Mouse (Mus musculus): Measurements from ENCODE around the gene Vmn1r232. TPM values are rescaled to one million over a fixed set of nuclear protein-coding genes. Genes with fewer than 3 reads are reported as not detected.

Vmn1r232 gene
- polyA plus RNA-seq (2016; fragmentation: Nextera tagmentation; extraction: Ambion mirVana) = not detected in 2 replicates

DNA sequence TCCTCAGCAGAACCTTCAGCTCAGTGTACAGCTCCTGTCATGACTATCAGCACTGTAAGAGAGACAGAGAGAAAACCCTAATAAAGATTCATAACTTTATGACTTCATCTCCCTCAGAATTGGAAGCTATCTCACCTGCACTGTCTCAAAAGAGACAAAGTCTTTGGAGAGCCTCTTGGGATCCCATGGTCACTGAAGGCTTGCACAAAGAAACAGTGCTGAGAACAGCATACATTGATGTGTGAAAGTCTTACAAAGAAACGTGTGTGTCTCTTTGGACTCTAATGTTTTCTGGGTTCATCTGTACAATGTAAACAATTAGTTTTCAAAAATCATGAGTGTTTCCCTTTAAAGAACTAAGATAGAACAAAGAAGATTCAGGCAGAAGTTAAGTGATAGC lies at the start of gene Vmn1r232:
TSS of gene Vmn1r232 (minus strand) at position 101 of the 400 bp plus-strand sequence.
- DNase-seq (ENCODE audit: low spot score) = no peak
- Histone ChIP-seq H3K27ac (replicated peaks) (no peak within 1 kb of the TSS), H3K36me3 (replicated peaks) (no peaks in the 10 kb centered on the region), H3K9me3 (no peaks in the 10 kb centered on the region), H3K4me3 (no peak within 1 kb of the TSS), H3K27me3 (replicated peaks; ENCODE audit: low read depth, poor library complexity, severe bottlenecking) (no peaks in the 10 kb centered on the region), H3K4me1 (no peaks in the 10 kb centered on the region)
- 68% methylated on average over 1 of the region's 1 CpGs for WGBS

DNA sequence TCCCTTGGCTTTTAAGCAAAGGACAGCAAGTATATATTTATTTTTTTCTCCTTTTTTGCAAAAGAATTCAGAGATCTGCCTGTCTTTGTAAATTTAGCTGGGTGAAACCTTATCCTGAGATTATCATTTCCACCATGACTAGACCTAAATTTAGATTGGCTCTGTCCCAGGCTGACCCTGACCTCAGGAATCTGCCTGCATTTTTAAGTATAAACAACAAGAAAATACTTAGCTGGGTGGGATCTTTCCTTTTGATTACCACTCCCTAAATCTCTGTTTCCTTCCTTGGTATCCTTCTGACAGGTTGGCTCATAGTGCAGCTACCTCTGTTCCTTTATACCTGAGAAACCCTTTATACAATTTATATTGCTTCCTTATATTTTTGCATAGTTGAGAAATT lies 47.2 kb upstream of the Vmn1r232 start:
- no peak for DNase-seq (ENCODE audit: low spot score)
- no peaks in the 10 kb centered on the region for H3K27me3 ChIP-seq (replicated peaks; ENCODE audit: low read depth, poor library complexity, severe bottlenecking)
- no peak overlapping the region for H3K27ac ChIP-seq (replicated peaks)
- no peaks in the 10 kb centered on the region for H3K9me3 ChIP-seq
- H3K4me3 ChIP-seq = no peak overlapping the region
- no peaks in the 10 kb centered on the region for H3K4me1 ChIP-seq
- H3K36me3 ChIP-seq (replicated peaks) = peaks cover 84% of the 10 kb centered on the region

DNA sequence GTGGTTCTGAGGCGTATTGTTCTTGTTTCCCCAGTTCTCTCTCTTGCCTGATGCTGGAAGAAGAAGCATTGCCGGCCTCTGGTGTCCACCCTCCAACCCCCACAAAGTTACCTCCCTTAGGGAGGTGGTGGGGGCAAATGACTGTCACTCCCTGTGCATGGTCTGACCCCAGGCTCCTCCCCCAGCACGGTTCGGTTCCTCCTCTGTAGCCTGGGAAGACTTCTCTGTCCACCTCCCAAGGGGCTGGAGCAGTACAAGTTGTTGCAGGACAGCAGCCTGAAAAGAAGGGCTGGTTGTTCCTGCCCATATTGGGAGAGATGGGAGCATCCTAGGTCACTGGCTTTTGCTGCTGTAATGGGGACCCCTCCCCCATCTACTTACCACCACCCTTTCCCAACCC lies 45.9 kb upstream of the Vmn1r232 start:
- WGBS = 92% methylated on average over 4 of the region's 4 CpGs
- H3K9me3 ChIP-seq = no peaks in the 10 kb centered on the region
- H3K4me3 ChIP-seq = no peak overlapping the region
- no peak overlapping the region for H3K27ac ChIP-seq (replicated peaks)
- DNase-seq (ENCODE audit: low spot score) = no peak
- no peaks in the 10 kb centered on the region for H3K4me1 ChIP-seq
- peaks cover 96% of the 10 kb centered on the region for H3K36me3 ChIP-seq (replicated peaks)
- H3K27me3 ChIP-seq (replicated peaks; ENCODE audit: low read depth, poor library complexity, severe bottlenecking) = no peaks in the 10 kb centered on the region

DNA sequence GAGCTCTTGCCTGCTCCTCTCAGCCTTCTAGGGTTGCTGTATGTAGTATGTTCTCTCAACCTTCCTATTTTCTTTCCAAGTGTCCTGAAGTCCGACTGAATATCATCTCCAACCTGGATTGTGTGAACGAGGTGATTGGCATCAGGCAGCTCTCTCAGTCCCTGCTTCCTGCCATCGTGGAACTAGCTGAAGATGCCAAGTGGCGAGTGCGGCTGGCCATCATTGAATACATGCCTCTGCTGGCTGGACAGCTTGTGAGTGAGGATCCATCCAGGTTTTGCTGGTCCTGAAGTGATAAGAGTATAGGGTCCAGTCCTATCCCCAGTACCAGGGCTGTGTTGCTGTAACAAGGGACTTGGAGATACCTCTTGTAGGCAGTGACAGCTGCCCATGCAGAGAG lies 40.9 kb upstream of the Vmn1r232 start:
- no peak overlapping the region for H3K27ac ChIP-seq (replicated peaks)
- no peaks in the 10 kb centered on the region for H3K27me3 ChIP-seq (replicated peaks; ENCODE audit: low read depth, poor library complexity, severe bottlenecking)
- H3K9me3 ChIP-seq = no peaks in the 10 kb centered on the region
- WGBS = 96% methylated on average over 5 of the region's 5 CpGs
- peaks cover 100% of the 10 kb centered on the region for H3K36me3 ChIP-seq (replicated peaks)
- H3K4me1 ChIP-seq = no peaks in the 10 kb centered on the region
- no peak for DNase-seq (ENCODE audit: low spot score)
- no peak overlapping the region for H3K4me3 ChIP-seq

DNA sequence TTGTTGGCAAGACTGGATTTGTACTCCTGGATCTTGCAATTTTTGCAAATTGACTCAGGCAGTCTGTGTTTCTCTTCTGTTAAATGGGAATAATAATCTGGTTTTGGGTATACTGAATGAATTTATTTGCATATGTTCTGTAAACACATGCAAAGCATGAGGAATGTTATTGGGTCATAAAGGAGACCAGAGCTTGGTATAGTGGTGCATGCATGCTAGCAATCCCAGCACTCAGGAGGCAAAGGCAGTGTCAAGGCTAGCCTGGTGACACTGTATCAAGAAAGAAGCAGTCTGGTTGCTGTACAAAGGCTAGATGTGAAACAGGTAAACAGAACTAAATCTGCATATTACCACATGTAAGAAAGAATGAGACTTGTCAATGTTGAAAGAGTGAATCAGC lies 27.1 kb upstream of the Vmn1r232 start:
- no peak for DNase-seq (ENCODE audit: low spot score)
- Histone ChIP-seq H3K27me3 (replicated peaks; ENCODE audit: low read depth, poor library complexity, severe bottlenecking) (no peaks in the 10 kb centered on the region), H3K9me3 (no peaks in the 10 kb centered on the region), H3K4me3 (peak overlapping the region; percentile 82), H3K4me1 (peaks cover 21% of the 10 kb centered on the region), H3K36me3 (replicated peaks) (peaks cover 11% of the 10 kb centered on the region), H3K27ac (replicated peaks) (peak overlapping the region; percentile 94; the same call in 1 of the 2 replicates)

DNA sequence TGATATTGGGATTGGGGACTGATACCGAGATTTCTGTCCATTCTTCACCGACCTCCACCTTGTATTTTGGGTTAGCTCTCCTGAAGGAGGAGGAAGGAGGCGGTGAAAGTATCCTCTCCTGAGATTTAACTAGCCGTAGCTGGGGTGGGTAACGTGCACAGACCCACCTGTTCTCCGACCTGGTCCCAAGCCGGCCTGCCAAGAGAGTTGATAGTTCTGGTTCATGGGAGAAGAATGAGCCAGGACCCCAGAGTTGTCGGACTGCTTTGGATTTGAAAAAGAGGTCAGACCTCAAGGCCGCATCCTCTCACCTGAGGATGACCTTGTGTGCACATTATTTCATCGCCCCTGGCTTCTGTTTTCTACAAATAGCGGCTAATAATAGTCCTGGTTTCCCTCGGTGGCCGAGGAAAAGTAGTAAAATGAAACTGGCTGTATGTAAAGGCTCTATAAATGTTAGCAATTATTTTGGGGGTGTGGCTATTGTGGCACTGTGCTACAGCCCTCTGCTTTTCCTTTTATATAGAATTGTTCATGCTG lies 26.6 kb upstream of the Vmn1r232 start:
- Histone ChIP-seq H3K36me3 (replicated peaks) (peaks cover 6% of the 10 kb centered on the region), H3K4me3 (peak overlapping the region; percentile 82), H3K27ac (replicated peaks) (peak overlapping the region; percentile 94), H3K27me3 (replicated peaks; ENCODE audit: low read depth, poor library complexity, severe bottlenecking) (no peaks in the 10 kb centered on the region), H3K9me3 (no peaks in the 10 kb centered on the region), H3K4me1 (peaks cover 21% of the 10 kb centered on the region)
- under 1% methylated on average over 13 of the region's 13 CpGs for WGBS
- DNase-seq (ENCODE audit: low spot score) = no peak

DNA sequence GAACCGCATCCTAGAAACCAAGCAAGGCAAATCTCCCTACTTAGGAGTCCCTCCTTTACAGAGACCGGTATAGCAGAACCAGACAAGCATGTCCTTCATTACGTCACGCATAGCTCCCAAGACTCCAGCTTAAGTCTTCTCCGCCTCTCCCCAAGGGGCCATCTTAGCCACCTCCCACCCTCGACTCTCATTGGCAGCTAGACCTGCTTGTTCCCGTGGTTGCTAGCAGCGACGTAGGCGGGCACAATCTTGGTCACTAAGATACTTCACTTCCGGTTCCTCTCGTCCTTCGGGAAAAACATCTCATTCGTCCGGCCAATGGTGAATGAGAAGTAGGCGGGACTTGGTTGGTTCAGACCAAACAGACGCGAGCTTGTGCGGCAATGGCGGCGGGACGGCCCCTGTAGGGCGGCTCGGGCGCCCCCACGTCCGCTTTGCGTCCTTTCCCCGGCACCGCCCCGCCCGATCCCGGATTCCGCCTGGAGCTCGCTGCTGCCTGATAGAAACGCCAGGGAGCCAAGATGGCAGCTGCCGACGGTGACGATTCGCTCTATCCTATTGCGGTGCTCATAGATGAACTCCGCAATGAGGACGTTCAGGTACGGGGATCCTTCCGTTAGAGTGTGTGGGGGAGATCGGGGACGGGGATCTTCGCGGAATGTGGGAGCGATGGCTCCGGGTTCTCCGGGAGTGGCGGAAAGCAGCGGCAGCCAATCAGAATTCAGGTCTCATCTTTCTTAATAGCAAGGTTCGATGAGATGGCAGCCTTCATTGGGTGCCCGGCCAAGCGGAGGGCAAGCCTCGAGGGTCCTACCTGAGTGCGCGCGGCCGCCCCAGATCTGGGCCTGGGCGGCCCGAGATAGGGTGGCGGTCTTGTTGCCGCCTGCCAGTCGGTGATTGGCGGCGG lies 25.7 kb upstream of the Vmn1r232 start, which contains the start of gene Ppp2r1a:
TSS of gene Ppp2r1a (plus strand) at position 327 of the 907 bp plus-strand sequence.
- no peaks in the 10 kb centered on the region; the same call in 1 of the 2 replicates for H3K36me3 ChIP-seq (replicated peaks)
- H3K27ac ChIP-seq (replicated peaks) = peak within 1 kb of the TSS; percentile 94
- H3K4me3 ChIP-seq = peak within 1 kb of the TSS; percentile 82
- peaks cover 21% of the 10 kb centered on the region for H3K4me1 ChIP-seq
- under 1% methylated on average over 69 of the region's 69 CpGs for WGBS
- H3K9me3 ChIP-seq = no peaks in the 10 kb centered on the region
- DNase-seq (ENCODE audit: low spot score) = peak; percentile 97
- no peaks in the 10 kb centered on the region for H3K27me3 ChIP-seq (replicated peaks; ENCODE audit: low read depth, poor library complexity, severe bottlenecking)

DNA sequence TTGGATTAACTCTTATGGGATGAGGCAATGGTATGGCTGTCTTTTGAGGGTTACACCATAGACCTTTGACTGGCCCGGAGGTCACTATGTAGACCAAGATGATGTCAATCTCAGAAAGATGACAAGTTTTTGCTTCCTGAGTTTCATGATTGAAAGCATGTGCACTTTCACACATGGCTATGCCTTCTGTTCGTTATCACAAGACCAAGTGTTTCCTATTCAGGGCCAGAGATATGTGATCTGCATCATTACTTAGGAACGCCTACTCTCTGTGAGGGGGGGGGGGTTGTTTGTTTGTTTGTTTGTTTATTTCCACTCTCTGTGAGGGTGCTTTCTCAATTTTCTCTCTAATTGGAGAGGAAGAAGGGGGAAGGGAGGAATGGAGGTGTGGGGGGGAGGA lies 24.7 kb upstream of the Vmn1r232 start:
- DNase-seq (ENCODE audit: low spot score) = no peak
- no peaks in the 10 kb centered on the region for H3K36me3 ChIP-seq (replicated peaks)
- H3K4me3 ChIP-seq = peak overlapping the region; percentile 82
- peak overlapping the region; percentile 94 for H3K27ac ChIP-seq (replicated peaks)
- H3K27me3 ChIP-seq (replicated peaks; ENCODE audit: low read depth, poor library complexity, severe bottlenecking) = no peaks in the 10 kb centered on the region
- no peaks in the 10 kb centered on the region for H3K9me3 ChIP-seq
- peaks cover 21% of the 10 kb centered on the region for H3K4me1 ChIP-seq
- WGBS = 53% methylated on average over 3 of the region's 3 CpGs

DNA sequence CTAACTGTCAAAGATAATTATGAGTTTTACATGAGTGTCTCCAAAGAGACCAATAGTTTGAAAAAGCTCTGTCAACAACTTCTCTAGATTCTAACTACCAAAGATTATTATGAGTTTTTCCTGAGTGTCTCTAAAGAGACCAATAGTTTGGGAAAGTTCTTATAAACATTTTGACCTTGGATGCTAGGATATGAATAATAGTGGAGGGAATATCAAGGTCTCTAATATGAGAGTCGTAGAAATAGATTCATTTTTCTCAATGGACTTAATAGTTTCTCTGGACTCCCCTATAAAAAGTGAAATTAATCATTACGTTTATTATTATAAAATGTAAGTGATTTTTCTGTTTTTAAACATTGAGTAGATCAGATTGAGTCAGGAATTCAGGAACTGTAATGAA lies 14.5 kb downstream of the Vmn1r232 start, which contains the start of gene Vmn1r231:
TSS of gene Vmn1r231 (minus strand) at position 101 of the 400 bp plus-strand sequence.
- Histone ChIP-seq H3K4me3 (no peak within 1 kb of the TSS), H3K4me1 (no peaks in the 10 kb centered on the region), H3K27ac (replicated peaks) (no peak within 1 kb of the TSS), H3K36me3 (replicated peaks) (no peaks in the 10 kb centered on the region), H3K27me3 (replicated peaks; ENCODE audit: low read depth, poor library complexity, severe bottlenecking) (no peaks in the 10 kb centered on the region), H3K9me3 (no peaks in the 10 kb centered on the region)
- WGBS = 64% methylated on average over 2 of the region's 2 CpGs
- no peak for DNase-seq (ENCODE audit: low spot score)

Other genes starting within 250 kb of the Vmn1r232 start
- gene Vmn1r226, start 236.9 kb downstream of the Vmn1r232 start, polyA plus RNA-seq (2016; fragmentation: Nextera tagmentation; extraction: Ambion mirVana) = not detected in 2 replicates
- not detected in 2 replicates for gene Vmn1r227, start 189.9 kb downstream of the Vmn1r232 start, polyA plus RNA-seq (2016; fragmentation: Nextera tagmentation; extraction: Ambion mirVana)
- gene Vmn1r228, start 133.6 kb downstream of the Vmn1r232 start, polyA plus RNA-seq (2016; fragmentation: Nextera tagmentation; extraction: Ambion mirVana) = not detected in 2 replicates
- gene Vmn1r229, start 108.2 kb downstream of the Vmn1r232 start, polyA plus RNA-seq (2016; fragmentation: Nextera tagmentation; extraction: Ambion mirVana) = 0.01 TPM in 1 of 2 replicates, not detected in the other
- gene Vmn1r230, start 79.3 kb downstream of the Vmn1r232 start, polyA plus RNA-seq (2016; fragmentation: Nextera tagmentation; extraction: Ambion mirVana) = not detected in 2 replicates
- gene Vmn1r231, start 14.6 kb downstream of the Vmn1r232 start, polyA plus RNA-seq (2016; fragmentation: Nextera tagmentation; extraction: Ambion mirVana) = not detected in 2 replicates
- gene Ppp2r1a, start 25.6 kb upstream of the Vmn1r232 start, polyA plus RNA-seq (2016; fragmentation: Nextera tagmentation; extraction: Ambion mirVana) = 440 and 446 TPM in 2 replicates
- gene Vmn1r233, start 76.8 kb upstream of the Vmn1r232 start, polyA plus RNA-seq (2016; fragmentation: Nextera tagmentation; extraction: Ambion mirVana) = not detected in 2 replicates
- 18.0 and 18.1 TPM in 2 replicates for gene Zfp160, start 89.2 kb upstream of the Vmn1r232 start, polyA plus RNA-seq (2016; fragmentation: Nextera tagmentation; extraction: Ambion mirVana)